ENCODE assay signal across 15 mouse cellular contexts in the genomic region with DNA sequence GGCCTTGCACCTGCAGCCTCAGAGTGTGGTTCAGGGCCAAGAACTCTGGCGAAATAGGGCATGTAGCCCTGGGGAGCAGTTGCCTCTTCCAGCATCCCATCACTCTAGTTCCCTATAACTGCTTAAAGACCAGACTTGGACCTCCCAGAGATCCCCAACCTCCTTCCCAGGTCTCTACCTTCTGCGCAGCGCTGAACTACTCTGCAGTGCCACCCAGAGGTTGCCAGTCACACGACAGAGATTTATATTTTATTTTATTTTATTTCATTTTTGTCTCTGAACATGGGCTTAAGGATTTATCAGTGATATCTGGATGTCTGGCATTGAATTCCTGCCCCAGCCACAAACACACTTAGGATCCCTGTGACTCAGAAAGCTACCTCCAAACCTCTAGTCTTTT. TPM values are rescaled to one million over a fixed set of nuclear protein-coding genes. Genes with fewer than 3 reads are reported as not detected.
DNase-seq lines count a peak whose midpoint lies in the region; ATAC-seq lines count a peak whose summit lies in the region.
"Had no signal": no experiment of that assay in that cellular context is flagged by ENCODE, and none has a peak within 500 bp of the region (broad histone marks: within the 10 kb centered on the region; RNA-seq: fewer than 3 reads in every experiment).

No protein-coding gene starts in this region.

- no peak for ATAC-seq in forebrain, embryonic 14.5 days
- no peak for ATAC-seq in kidney, embryonic 15.5 days (replicated peaks; ENCODE audit: low FRiP score)
- ATAC-seq in megakaryocyte progenitor cell, adult 5-6 weeks (replicated peaks; ENCODE audit: poor library complexity) = peak; percentile 50; the same call in 1 of the 2 replicates
- no peak for ATAC-seq in erythroid progenitor cell, adult 5-6 weeks (replicated peaks; ENCODE audit: low FRiP score, poor library complexity, severe bottlenecking)
- ATAC-seq: midbrain, embryonic 15.5 days had no signal

- H3K4me3 ChIP-seq in forebrain, embryonic 14.5 days (ENCODE audit: low read depth, low read length) = no peak overlapping the region
- no peak overlapping the region for H3K4me3 ChIP-seq in forebrain, embryonic 10.5 days
- H3K4me3 ChIP-seq in kidney, embryonic 15.5 days (replicated peaks) = no peak overlapping the region
- H3K4me3 ChIP-seq: heart, embryonic 13.5 days; midbrain, embryonic 15.5 days; neural tube, embryonic 13.5 days had no signal

- WGBS in forebrain, embryonic 14.5 days = 21% methylated on average over 4 of the region's 4 CpGs
- 13% methylated on average over 4 of the region's 4 CpGs for WGBS in forebrain, embryonic 10.5 days
- 16% methylated on average over 4 of the region's 4 CpGs for WGBS in kidney, embryonic 15.5 days

- H3K9ac ChIP-seq in forebrain, embryonic 14.5 days (ENCODE audit: low read length) = no peak overlapping the region
- no peak overlapping the region for H3K9ac ChIP-seq in kidney, embryonic 15.5 days
- H3K9ac ChIP-seq: heart, embryonic 13.5 days; midbrain, embryonic 15.5 days; neural tube, embryonic 13.5 days had no signal

- H3K27ac ChIP-seq in forebrain, embryonic 14.5 days (ENCODE audit: low read depth, low read length) = no peak overlapping the region
- H3K27ac ChIP-seq in forebrain, embryonic 10.5 days = no peak overlapping the region
- no peak overlapping the region for H3K27ac ChIP-seq in kidney, embryonic 15.5 days
- H3K27ac ChIP-seq: heart, embryonic 13.5 days; midbrain, embryonic 15.5 days; neural tube, embryonic 13.5 days had no signal

- no peaks in the 10 kb centered on the region for H3K36me3 ChIP-seq in forebrain, embryonic 14.5 days (ENCODE audit: control insufficient read depth, insufficient read depth, low read length)
- no peaks in the 10 kb centered on the region for H3K36me3 ChIP-seq in forebrain, embryonic 10.5 days (replicated peaks)
- H3K36me3 ChIP-seq in kidney, embryonic 15.5 days = no peaks in the 10 kb centered on the region
- H3K36me3 ChIP-seq: heart, embryonic 13.5 days; midbrain, embryonic 15.5 days; neural tube, embryonic 13.5 days had no signal

- DNase-seq in forebrain, embryonic 14.5 days (ENCODE audit: low spot score) = peak; percentile 0
- no peak for DNase-seq in forebrain, embryonic 10.5 days (ENCODE audit: extremely low spot score, low spot score)
- peak; percentile 3 to 4 for DNase-seq in kidney, postnatal 4 days
- DNase-seq in right cerebral cortex, postnatal 4 days = peak; percentile 2
- no peak for DNase-seq in right cerebral cortex, postnatal 36 days (ENCODE audit: low spot score in 2 of 2)
- DNase-seq: gastrocnemius, postnatal 14 days; kidney, postnatal 25 days; lung, postnatal 36 days had no signal

- no peaks in the 10 kb centered on the region for H3K9me3 ChIP-seq in forebrain, embryonic 14.5 days (replicated peaks; ENCODE audit: control insufficient read depth, low read length)
- no peaks in the 10 kb centered on the region for H3K9me3 ChIP-seq in forebrain, embryonic 10.5 days
- H3K9me3 ChIP-seq in kidney, embryonic 15.5 days (replicated peaks) = no peaks in the 10 kb centered on the region
- H3K9me3 ChIP-seq: heart, embryonic 13.5 days; midbrain, embryonic 15.5 days; neural tube, embryonic 13.5 days had no signal

- H3K4me1 ChIP-seq in forebrain, embryonic 14.5 days (ENCODE audit: control insufficient read depth, insufficient read depth, low read length) = no peaks in the 10 kb centered on the region
- H3K4me1 ChIP-seq in forebrain, embryonic 10.5 days = no peaks in the 10 kb centered on the region
- H3K4me1 ChIP-seq in kidney, embryonic 15.5 days = no peaks in the 10 kb centered on the region
- H3K4me1 ChIP-seq: heart, embryonic 13.5 days; midbrain, embryonic 15.5 days; neural tube, embryonic 13.5 days had no signal

- no peaks in the 10 kb centered on the region for H3K27me3 ChIP-seq in forebrain, embryonic 14.5 days (replicated peaks; ENCODE audit: control insufficient read depth, insufficient read depth, low read length)
- peaks cover 33% of the 10 kb centered on the region for H3K27me3 ChIP-seq in forebrain, embryonic 10.5 days (ENCODE audit: poor library complexity, severe bottlenecking)
- H3K27me3 ChIP-seq in kidney, embryonic 15.5 days = peaks cover 35% of the 10 kb centered on the region
- H3K27me3 ChIP-seq: midbrain, embryonic 15.5 days; neural tube, embryonic 13.5 days had no signal

- no peak overlapping the region for H3K4me2 ChIP-seq in forebrain, embryonic 14.5 days (ENCODE audit: low read length)
- H3K4me2 ChIP-seq in kidney, embryonic 15.5 days = no peak overlapping the region
- H3K4me2 ChIP-seq: heart, embryonic 13.5 days; liver, embryonic 11.5 days; midbrain, embryonic 15.5 days; neural tube, embryonic 13.5 days had no signal

RNA-seq across cellular contexts. Expression of a gene that starts 24.6 kb away (rescaled TPM):
- 44.8 and 46.0 TPM in 2 replicates for polyA plus RNA-seq in forebrain, embryonic 14.5 days (2014; fragmentation: Nextera tagmentation; extraction: Ambion mirVana)
- 44.9 and 52.9 TPM in 2 replicates for polyA plus RNA-seq in forebrain, embryonic 10.5 days (2016; fragmentation: Nextera tagmentation; extraction: Ambion mirVana)
- polyA plus RNA-seq in kidney, embryonic 15.5 days (2015; fragmentation: Nextera tagmentation; extraction: Ambion mirVana) = 42.4 and 44.0 TPM in 2 replicates
- 42.0 and 52.7 TPM in 2 replicates for total RNA-seq in megakaryocyte progenitor cell, adult 5-6 weeks (2015)
- total RNA-seq in megakaryocyte progenitor cell, adult 5-6 weeks (2017) = 9.1 and 12.1 TPM in 2 replicates
- 18.0 and 20.9 TPM in 2 replicates for total RNA-seq in erythroid progenitor cell, adult 5-6 weeks (2015; ENCODE audit: low replicate concordance)
- total RNA-seq in erythroid progenitor cell, adult 5-6 weeks (2017; ENCODE audit: low replicate concordance) = 1.7 and 5.6 TPM in 2 replicates

Comparison
In these comparisons a context has a peak if more than half of its experiments do, and no peak if none do; other contexts are left out.
1. DNase-seq: peak in forebrain, embryonic 14.5 days (single experiment), kidney, postnatal 4 days (2 of 2) and right cerebral cortex, postnatal 4 days (single experiment); none in forebrain, embryonic 10.5 days (single experiment) and right cerebral cortex, postnatal 36 days (0 of 2).